Mouse (Mus musculus): ENCODE data around the gene Vps37b. TPM values are rescaled to one million over a fixed set of nuclear protein-coding genes. Genes with fewer than 3 reads are reported as not detected.

Vps37b gene
- polyA plus RNA-seq, 1 experiment from 2014 or later: 52.2 TPM

- Histone ChIP-seq H3K9ac (peak overlapping the region; percentile 38), H3K36me3 (peaks cover 19% of the 10 kb centered on the region), H3K27me3 (replicated peaks) (no peaks in the 10 kb centered on the region), H3K4me1 (peaks cover 98% of the 10 kb centered on the region), H3K4me3 (no peak overlapping the region), H3K4me2 (peak overlapping the region; percentile 23), H3K27ac (replicated peaks) (peak overlapping the region; percentile 72), H3K9me3 (no peaks in the 10 kb centered on the region)
- 44% methylated on average over 12 of the region's 12 CpGs for WGBS
- no peak; the same call in 1 of the 2 replicates for ATAC-seq (ENCODE audit: extremely low read depth, insufficient number of reproducible peaks, low FRiP score, low TSS enrichment)
Measured at GRCm38 (mm10) chr5:124019348-124020216, 12.5 kb downstream of the Vps37b start.

GRCm38 (mm10) chr5:124018651-124019050, 13.4 kb downstream of the Vps37b start:
- Histone ChIP-seq H3K9ac (peak overlapping the region; percentile 61), H3K27ac (replicated peaks) (peak overlapping the region; percentile 72), H3K4me3 (no peak overlapping the region), H3K4me2 (peak overlapping the region; percentile 23; the same call in 1 of the 2 replicates), H3K36me3 (peaks cover 19% of the 10 kb centered on the region), H3K4me1 (peaks cover 98% of the 10 kb centered on the region), H3K27me3 (replicated peaks) (no peaks in the 10 kb centered on the region), H3K9me3 (no peaks in the 10 kb centered on the region)
- ATAC-seq (ENCODE audit: extremely low read depth, insufficient number of reproducible peaks, low FRiP score, low TSS enrichment): no peak
- WGBS: 70% methylated on average over 9 of the region's 9 CpGs

GRCm38 (mm10) chr5:124017941-124018340, 14.1 kb downstream of the Vps37b start:
- Histone ChIP-seq H3K27me3 (replicated peaks) (no peaks in the 10 kb centered on the region), H3K36me3 (peaks cover 19% of the 10 kb centered on the region), H3K4me1 (peaks cover 98% of the 10 kb centered on the region), H3K4me2 (peak overlapping the region; percentile 10), H3K4me3 (no peak overlapping the region), H3K9me3 (no peaks in the 10 kb centered on the region), H3K27ac (replicated peaks) (peak overlapping the region; percentile 72), H3K9ac (peak overlapping the region; percentile 70)
- 45% methylated on average over 9 of the region's 9 CpGs for WGBS
- ATAC-seq (ENCODE audit: extremely low read depth, insufficient number of reproducible peaks, low FRiP score, low TSS enrichment): no peak

- H3K36me3 ChIP-seq: peaks cover 10% of the 10 kb centered on the region
- 0 out of 2 replicates have a peak overlapping the region, but pooled peaks have one; percentile 15 for H3K4me2 ChIP-seq
- no peak for ATAC-seq (ENCODE audit: extremely low read depth, insufficient number of reproducible peaks, low FRiP score, low TSS enrichment)
- H3K4me1 ChIP-seq: peaks cover 99% of the 10 kb centered on the region
- no peaks in the 10 kb centered on the region for H3K9me3 ChIP-seq
- peak overlapping the region; percentile 96 for H3K27ac ChIP-seq (replicated peaks)
- peak overlapping the region; percentile 68 for H3K9ac ChIP-seq
- 66% methylated on average over 7 of the region's 7 CpGs for WGBS
- no peaks in the 10 kb centered on the region for H3K27me3 ChIP-seq (replicated peaks)
- H3K4me3 ChIP-seq: no peak overlapping the region
Measured at GRCm38 (mm10) chr5:124016291-124016821, 15.7 kb downstream of the Vps37b start.

GRCm38 (mm10) chr5:124015727-124016126, 16.3 kb downstream of the Vps37b start:
- H3K27ac ChIP-seq (replicated peaks): peak overlapping the region; percentile 96

GRCm38 (mm10) chr5:124014791-124015251, 17.2 kb downstream of the Vps37b start:
- H3K9ac ChIP-seq: peak overlapping the region; percentile 79
- peaks cover 100% of the 10 kb centered on the region for H3K4me1 ChIP-seq
- peak overlapping the region; percentile 96 for H3K27ac ChIP-seq (replicated peaks)
- peaks cover 8% of the 10 kb centered on the region for H3K36me3 ChIP-seq
- ATAC-seq (ENCODE audit: extremely low read depth, insufficient number of reproducible peaks, low FRiP score, low TSS enrichment): no peak
- no peaks in the 10 kb centered on the region for H3K27me3 ChIP-seq (replicated peaks)
- peak overlapping the region; percentile 27 for H3K4me3 ChIP-seq
- H3K4me2 ChIP-seq: peak overlapping the region; percentile 62
- no peaks in the 10 kb centered on the region for H3K9me3 ChIP-seq
- WGBS: 9% methylated on average over 11 of the region's 11 CpGs

More at GRCm38 (mm10) chr5:124015727-124016126, 16.3 kb downstream of the Vps37b start:
- no peak for ATAC-seq (ENCODE audit: extremely low read depth, insufficient number of reproducible peaks, low FRiP score, low TSS enrichment)
- Histone ChIP-seq H3K9me3 (no peaks in the 10 kb centered on the region), H3K27me3 (replicated peaks) (no peaks in the 10 kb centered on the region), H3K36me3 (peaks cover 3% of the 10 kb centered on the region), H3K4me3 (no peak overlapping the region), H3K4me1 (peaks cover 99% of the 10 kb centered on the region), H3K4me2 (0 out of 2 replicates have a peak overlapping the region, but pooled peaks have one; percentile 62), H3K9ac (peak overlapping the region; percentile 12; the same call in 1 of the 2 replicates)
- WGBS: 69% methylated on average over 2 of the region's 2 CpGs

- Histone ChIP-seq H3K36me3 (peaks cover 14% of the 10 kb centered on the region), H3K4me2 (peak overlapping the region; percentile 62), H3K4me1 (peaks cover 97% of the 10 kb centered on the region), H3K9me3 (no peaks in the 10 kb centered on the region), H3K9ac (peak overlapping the region; percentile 79), H3K27ac (replicated peaks) (peak overlapping the region; percentile 96), H3K27me3 (replicated peaks) (no peaks in the 10 kb centered on the region), H3K4me3 (peak overlapping the region; percentile 27; the same call in 1 of the 2 replicates)
- ATAC-seq (ENCODE audit: extremely low read depth, insufficient number of reproducible peaks, low FRiP score, low TSS enrichment): no peak
- 60% methylated on average over 3 of the region's 3 CpGs for WGBS
Measured at GRCm38 (mm10) chr5:124014180-124014579, 17.9 kb downstream of the Vps37b start.

GRCm38 (mm10) chr5:124013747-124014146, 18.3 kb downstream of the Vps37b start:
- Histone ChIP-seq H3K9ac (peak overlapping the region; percentile 79), H3K4me1 (peaks cover 93% of the 10 kb centered on the region), H3K27ac (replicated peaks) (peak overlapping the region; percentile 96), H3K4me2 (peak overlapping the region; percentile 62), H3K36me3 (peaks cover 18% of the 10 kb centered on the region), H3K9me3 (no peaks in the 10 kb centered on the region), H3K4me3 (0 out of 2 replicates have a peak overlapping the region, but pooled peaks have one; percentile 2), H3K27me3 (replicated peaks) (no peaks in the 10 kb centered on the region)
- 54% methylated on average over 16 of the region's 16 CpGs for WGBS
- no peak for ATAC-seq (ENCODE audit: extremely low read depth, insufficient number of reproducible peaks, low FRiP score, low TSS enrichment)

- H3K4me2 ChIP-seq: peak overlapping the region; percentile 62; the same call in 1 of the 2 replicates
- H3K9me3 ChIP-seq: no peaks in the 10 kb centered on the region
- ATAC-seq (ENCODE audit: extremely low read depth, insufficient number of reproducible peaks, low FRiP score, low TSS enrichment): no peak
- H3K4me3 ChIP-seq: no peak overlapping the region
- H3K27ac ChIP-seq (replicated peaks): peak overlapping the region; percentile 96
- H3K4me1 ChIP-seq: peaks cover 84% of the 10 kb centered on the region
- WGBS: 49% methylated on average over 10 of the region's 10 CpGs
- peak overlapping the region; percentile 75 for H3K9ac ChIP-seq
- no peaks in the 10 kb centered on the region for H3K27me3 ChIP-seq (replicated peaks)
- H3K36me3 ChIP-seq: peaks cover 27% of the 10 kb centered on the region
Measured at GRCm38 (mm10) chr5:124012885-124013284, 19.2 kb downstream of the Vps37b start.

GRCm38 (mm10) chr5:124011927-124012326, 20.1 kb downstream of the Vps37b start:
- no peak for ATAC-seq (ENCODE audit: extremely low read depth, insufficient number of reproducible peaks, low FRiP score, low TSS enrichment)
- WGBS: 10% methylated on average over 8 of the region's 8 CpGs
- peak overlapping the region; percentile 96 for H3K27ac ChIP-seq (replicated peaks)
- H3K9me3 ChIP-seq: no peaks in the 10 kb centered on the region
- H3K27me3 ChIP-seq (replicated peaks): no peaks in the 10 kb centered on the region
- peak overlapping the region; percentile 33 for H3K4me3 ChIP-seq
- peaks cover 37% of the 10 kb centered on the region for H3K36me3 ChIP-seq
- H3K4me2 ChIP-seq: peak overlapping the region; percentile 62
- H3K9ac ChIP-seq: peak overlapping the region; percentile 75
- H3K4me1 ChIP-seq: peaks cover 80% of the 10 kb centered on the region
